Mouse (Mus musculus) activated CD4-positive, CD25-positive, alpha-beta regulatory T cell, adult 4 months (primary cell): ENCODE data around the gene B3galt5. TPM values are rescaled to one million over a fixed set of nuclear protein-coding genes. Genes with fewer than 3 reads are reported as not detected.
"Not testable (repeated sequence)": the region's sequence is repeated elsewhere in the genome, so short reads cannot be mapped to it uniquely, and the experiment has no call there.

Experiments used
- ATAC-seq: one replicate; pipeline ENCODE4 v1.8.0; 2017
- polyA plus RNA-seq, 2 experiments: library from polyadenylated mRNA; unstranded; fragments of 100-300 nt; shearing (Covaris generic); gene quantifications; one replicate each; pipeline ENCODE4 v1.2.1; 2017

B3galt5 gene
- polyA plus RNA-seq, 2 experiments from 2014 or later, result 0.89 to 1.1 TPM

DNA sequence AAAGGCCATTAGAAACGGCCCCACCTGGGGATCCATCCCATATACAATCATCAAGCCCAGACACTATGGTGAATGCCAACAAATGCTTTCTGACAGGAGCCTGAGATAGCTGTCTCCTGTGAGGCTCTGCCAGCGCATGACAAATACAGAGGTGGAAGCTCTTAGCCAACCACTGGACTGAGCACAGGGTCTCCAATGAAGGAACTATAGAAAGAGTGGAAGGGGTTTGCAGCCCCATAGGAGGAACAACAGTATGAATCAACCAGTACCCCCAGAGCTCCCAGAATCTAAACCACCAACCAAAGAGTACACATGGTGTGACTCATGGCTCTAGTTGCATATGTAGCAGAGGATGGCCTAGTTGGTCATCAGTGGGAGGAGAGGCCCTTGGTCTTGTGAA is 36.1 kb downstream of the B3galt5 start:
- no peak for ATAC-seq

DNA sequence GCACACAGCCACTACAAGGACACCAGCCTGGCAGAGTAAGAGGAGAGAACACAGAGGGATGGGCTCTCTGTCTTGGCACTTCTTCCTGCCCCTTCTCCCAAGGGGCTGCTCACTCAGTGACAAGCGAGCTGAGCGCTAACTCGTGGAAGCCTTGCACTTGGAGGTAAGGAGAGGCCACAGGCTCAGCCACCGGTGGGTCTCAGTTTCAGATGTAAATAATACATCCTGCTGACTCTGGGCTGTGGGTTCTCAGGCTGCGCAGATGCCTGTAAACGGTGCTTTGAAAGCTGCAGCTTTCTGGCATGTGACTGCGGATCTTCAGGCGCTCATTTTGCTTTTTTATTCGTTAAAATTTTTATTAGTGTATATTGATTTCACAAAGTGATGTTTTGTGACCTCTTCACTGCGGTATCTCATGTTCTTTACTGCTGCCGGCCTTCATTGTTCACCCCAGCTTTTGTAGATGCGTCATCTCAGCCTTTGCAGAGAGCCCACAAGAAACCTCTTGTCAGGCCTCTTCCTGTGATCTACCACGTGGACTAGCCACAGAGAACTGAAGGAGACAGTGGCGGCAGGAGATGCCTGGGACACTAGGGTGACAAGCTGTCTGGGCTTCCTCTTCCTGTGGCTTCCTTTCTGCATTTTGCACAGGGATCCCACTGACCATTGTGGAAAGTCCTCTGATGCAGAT is 37.5 kb downstream of the B3galt5 start:
- ATAC-seq, result peak; percentile 94

DNA sequence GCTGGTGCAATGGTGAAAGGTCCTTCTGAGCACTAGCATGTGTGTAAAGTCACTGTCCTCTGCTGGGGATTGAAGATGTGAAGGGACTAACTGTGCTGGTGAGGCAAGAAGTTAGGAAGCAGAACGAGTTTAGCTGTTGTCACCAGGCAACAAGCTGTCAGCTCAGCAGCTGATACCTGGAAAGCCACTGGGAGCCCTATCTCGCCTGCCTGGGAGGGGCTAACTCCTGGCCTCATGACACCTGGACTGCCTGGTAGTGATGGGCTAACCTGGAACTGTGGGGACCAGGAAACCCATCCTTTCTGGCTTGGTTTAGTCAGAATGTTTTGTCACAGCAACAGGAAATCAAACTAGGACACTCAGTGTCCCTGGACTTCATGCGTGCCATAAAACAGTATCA is 41.0 kb downstream of the B3galt5 start:
- no peak for ATAC-seq

DNA sequence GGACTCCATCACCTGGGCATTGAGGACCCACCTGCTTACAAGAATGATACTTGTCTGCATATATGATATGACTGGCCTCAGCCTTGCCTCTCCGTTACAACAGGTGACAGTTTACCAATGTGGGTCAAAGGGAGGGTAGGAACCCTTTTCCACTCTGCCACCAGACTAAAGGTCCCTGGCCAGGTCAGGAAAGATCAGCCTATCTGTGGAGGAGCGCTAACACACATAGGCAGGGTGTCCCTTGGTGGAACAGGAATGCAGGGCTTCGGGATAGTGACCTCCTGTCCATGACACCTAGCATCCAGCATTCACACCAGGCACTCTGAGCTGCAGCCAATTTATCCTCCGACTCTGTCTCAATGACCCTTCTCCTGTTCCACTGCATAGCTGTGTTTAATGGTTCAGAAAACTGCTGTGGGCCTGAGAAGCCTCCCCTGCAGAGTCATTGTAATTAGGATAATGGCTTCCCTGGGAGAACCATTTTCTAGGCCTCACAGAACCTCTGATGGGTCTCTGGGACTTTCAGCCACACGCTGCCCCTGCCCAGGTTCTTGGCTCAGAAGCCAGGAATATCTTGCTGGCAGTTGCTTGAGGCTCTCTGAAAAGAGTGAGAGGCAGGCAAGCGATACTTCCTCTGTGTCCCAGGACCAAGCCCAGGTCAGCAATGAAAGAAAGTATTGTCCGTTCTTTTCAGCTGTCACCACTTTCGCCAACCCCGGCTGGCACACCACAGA is 43.1 kb downstream of the B3galt5 start:
- ATAC-seq, result no peak

DNA sequence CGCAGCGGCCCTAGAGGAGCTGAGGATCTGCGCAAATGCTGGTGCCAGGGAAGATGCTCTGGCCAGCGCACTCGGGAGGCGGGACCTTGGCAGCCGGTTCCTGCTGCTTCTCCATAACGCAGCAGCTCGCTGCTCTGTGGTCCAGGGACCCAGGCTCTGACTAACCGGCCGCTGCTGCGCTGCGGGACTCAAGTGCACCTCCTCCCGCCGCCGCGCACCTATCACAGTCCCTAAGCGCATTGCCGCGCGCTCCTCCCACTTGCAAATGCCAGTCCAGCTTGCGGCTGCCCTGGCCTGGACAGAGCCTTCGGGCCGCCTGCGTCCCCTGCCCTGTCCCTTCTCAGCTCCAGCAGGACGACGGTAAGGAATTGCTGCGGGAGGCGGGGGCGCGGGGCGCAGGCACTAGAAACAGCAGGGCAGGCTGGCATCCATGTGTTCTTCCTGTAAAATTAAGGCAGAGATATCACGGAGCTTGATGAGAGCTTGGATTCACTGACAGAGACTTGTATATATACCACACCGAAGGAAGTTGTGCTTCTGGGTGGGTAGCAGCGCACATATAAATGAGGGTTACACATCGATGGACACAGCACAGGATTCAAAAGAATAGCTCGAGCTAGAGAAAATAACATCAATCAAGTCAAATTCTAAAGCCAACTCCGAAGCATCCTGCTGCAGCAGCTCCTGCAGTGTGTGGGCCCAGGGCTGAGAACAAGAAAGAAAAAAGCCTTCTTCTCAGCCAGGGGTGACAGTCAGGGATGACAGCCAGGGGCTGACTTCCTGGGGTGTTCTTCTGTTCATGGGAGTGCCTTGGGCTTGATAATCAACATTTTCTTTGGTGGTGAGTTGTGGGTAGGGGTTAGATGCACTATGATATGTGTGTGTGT is 45.4 kb downstream of the B3galt5 start:
- no peak for ATAC-seq

DNA sequence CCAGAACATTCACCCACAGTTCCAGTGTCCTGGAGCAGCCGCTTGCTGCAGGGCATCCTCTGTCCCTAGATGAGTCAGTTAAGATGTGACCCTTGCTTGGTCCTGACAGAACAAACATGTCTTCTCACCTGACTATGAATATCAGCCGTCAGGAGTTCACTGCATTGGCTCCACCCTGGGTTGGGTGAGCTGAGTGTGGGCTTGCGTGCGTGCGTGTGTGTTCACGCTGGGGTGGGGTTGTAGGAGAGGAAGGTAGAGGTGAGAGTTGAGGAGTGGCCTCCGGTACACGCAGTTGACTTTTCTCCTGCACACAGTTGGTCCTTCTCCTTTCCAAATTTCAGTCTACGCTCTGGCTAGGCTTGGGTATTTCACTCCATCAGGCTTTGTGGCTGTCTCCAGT is 47.0 kb downstream of the B3galt5 start:
- ATAC-seq, result no peak

DNA sequence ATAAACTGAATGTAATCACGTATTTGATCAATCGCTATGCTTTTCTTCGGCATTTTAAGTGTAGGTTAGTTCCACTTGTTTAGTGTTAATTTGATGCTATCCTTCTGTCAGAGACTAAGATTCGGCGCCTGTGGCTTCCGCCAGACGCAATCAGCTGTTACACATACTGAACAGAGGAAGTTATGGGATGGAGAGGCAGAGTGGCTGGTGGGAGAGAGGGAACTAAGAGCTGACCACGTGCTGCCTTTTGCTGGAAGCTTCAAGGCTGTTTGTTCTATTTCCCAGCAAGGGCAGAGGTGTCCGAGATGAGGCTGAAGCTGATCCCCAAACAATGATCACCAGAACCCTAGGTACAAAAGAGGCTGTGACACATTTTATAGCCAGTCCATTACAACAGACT is 56.3 kb downstream of the B3galt5 start:
- no peak for ATAC-seq

DNA sequence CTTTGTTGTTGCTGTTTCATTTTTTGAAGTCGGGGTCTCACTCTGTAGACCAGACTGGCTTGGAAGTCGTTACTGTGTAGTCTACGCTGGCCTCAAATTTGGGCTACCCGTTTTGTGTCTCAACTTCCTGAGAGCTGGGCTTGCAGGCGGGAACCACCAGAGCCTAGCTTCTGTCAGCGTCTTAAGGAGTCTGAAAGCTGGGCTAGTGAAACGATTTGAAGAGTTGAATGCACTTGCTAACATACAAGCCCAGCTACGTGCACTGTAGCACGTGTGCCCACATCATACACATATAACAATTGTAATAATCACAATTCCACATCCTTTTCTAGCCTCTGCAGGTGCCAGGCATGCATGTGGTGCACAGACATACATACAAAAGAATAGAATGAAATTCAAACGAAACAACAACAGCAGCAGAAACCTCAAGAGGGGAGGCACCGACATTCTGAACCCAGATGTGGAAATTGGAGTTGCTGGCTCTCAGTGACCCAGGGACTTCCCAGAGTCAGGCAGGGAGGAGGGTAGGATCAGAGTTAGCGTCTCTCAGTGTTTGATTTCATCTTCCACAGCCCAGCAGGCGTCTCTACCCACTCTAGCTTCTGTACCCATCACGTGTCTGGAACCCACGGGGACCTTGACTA is 57.1 kb downstream of the B3galt5 start:
- peak; percentile 57 for ATAC-seq

DNA sequence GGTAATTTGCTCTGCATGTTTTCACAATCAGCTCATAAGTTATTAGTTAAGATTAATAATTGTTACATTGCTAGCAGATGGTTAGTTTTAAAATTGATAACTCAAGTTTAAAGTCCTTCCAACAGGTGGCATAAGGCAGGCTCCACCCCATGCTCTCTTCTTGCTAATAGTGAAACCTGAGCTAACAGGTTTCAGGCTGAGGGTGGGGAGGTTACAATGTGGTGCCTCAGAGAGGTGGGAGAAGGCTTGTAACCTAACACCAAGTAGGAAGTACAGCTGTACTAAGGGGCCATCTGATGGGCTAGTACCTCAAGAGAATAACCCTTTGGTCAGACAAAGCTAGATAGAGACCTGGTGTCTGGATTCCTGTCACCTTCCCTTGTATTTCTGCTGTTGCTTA is 62.5 kb downstream of the B3galt5 start:
- ATAC-seq, result no peak

DNA sequence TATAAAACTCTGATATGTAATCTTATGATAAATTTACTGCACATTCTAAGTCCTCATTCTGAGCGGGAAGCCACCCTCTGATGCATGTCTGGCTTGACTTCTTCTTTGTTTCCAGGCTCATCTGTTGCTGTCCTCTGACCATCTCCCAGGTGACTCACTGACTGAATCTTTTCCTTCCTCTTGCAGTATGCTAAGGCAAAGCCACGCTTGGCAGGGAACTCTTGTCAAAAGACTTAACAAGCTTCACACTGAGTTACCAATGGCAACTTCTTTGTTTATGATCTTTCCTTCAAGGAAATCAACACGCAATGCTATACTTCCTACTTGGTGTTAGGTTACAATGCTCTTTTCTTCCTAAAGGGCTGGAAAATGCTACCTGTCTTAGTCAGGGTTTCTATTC is 63.0 kb downstream of the B3galt5 start:
- ATAC-seq, result no peak

DNA sequence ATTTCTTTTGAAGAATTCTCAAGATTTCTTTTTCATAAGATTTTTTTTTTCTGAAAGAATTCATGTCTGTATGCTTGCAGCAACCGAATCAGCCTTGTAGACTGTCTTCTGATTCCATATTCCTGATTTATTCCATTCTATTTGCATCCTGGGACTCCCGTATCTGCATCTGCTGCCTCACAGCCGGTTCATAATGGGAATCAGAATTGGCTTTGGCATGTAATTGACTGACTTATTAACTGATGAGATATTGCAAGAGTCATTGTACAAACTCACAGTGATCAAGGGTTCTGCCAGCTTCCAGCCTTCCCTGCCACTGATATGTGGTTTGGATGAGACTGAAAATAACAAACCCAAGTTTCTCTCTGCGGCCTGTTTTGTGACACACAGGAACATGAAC is 67.8 kb downstream of the B3galt5 start:
- ATAC-seq, result no peak

DNA sequence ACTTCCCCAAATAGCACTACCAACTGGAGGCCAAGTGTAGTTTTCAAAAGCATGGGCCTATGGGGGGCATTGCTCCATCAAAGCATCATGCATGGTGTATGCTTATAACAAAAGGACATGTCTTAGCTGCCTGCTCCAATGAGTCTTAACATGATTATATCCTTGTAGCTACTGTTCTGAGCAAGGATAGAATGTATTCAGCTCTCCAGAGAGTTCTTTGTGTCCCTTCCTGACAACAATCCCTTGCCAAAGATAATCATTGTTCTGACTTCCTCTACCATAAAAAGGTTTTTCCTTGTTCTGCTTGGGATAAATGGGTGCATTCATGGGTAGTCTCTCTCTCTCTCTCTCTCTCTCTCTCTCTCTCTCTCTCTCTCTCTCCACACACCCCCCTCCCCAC is 68.8 kb downstream of the B3galt5 start:
- no peak for ATAC-seq

DNA sequence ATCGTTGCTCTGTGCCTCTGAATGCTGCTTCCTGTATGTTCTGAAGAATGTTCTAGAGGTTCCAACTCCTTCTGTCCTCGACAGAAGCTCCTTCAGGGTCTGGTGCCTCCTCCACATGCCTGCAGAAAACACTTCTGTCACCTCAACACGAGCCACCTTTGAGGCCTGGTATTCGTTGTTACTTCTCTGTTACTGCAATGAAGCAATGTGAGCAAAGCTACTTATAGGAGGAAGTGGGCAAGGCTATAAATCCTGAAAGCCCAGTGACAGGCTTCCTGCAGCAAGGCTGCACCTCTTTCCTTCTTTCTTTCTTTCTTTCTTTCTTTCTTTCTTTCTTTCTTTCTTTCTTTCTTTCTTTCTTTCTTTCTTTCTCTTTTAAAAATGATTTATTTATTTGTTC is 71.3 kb downstream of the B3galt5 start:
- ATAC-seq, result no peak

DNA sequence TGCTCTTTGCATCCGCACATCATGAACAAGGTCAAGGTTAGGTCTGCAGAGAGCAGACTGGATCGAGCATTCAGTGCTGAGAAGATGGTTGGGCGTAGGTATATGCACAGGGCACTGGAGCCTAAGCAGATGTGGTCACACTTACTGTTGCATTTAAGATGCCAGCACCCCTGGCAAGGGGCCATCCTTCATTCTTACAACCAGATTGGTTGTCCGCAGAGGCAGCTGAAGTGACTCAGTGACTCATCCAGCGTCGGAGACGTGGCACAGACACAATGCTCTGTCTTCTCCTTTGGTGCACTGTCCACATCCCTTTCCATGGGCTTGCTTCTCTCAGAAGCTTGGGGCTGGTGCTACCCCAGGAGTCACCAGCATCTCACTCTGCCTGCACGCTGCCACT is 82.2 kb downstream of the B3galt5 start:
- no peak for ATAC-seq

DNA sequence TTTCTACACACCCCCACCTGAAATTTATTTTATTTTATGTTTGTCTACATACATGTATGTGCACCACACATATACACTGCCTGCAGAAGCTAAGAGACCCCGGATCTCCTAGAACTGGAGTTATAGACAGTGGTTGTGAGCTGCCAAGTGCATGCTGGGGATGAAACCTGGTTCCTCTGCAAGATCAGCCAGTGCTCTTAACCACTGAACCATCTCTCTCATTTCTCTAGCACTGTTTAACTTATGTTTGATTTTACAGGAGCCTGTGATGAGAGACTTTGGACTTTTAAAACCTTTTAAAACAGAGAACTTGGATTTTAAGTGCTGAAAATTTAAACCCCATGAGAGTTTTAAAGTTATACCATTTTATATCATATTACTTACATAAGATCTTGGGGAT is 87.1 kb downstream of the B3galt5 start:
- ATAC-seq, result no peak

DNA sequence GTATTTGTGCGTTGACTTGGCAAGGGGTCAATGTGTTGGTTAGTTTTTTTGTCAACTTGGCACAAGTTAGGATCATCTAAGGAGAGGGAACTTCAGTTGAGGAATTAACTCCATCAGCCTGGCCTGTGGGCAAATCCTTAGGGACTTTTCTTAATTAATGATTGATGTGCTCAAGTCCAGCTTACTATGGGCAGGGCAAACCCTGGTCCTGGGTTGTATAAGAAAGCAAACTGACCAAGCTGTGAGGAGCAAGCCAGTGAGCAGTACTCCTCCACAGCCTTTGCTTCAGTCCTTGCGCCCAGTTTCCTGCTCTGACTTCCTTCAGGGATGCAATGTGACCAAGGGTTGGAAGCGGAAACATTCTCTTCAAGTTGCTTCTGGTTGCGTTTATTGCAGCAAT is 87.6 kb downstream of the B3galt5 start:
- ATAC-seq, result no peak

DNA sequence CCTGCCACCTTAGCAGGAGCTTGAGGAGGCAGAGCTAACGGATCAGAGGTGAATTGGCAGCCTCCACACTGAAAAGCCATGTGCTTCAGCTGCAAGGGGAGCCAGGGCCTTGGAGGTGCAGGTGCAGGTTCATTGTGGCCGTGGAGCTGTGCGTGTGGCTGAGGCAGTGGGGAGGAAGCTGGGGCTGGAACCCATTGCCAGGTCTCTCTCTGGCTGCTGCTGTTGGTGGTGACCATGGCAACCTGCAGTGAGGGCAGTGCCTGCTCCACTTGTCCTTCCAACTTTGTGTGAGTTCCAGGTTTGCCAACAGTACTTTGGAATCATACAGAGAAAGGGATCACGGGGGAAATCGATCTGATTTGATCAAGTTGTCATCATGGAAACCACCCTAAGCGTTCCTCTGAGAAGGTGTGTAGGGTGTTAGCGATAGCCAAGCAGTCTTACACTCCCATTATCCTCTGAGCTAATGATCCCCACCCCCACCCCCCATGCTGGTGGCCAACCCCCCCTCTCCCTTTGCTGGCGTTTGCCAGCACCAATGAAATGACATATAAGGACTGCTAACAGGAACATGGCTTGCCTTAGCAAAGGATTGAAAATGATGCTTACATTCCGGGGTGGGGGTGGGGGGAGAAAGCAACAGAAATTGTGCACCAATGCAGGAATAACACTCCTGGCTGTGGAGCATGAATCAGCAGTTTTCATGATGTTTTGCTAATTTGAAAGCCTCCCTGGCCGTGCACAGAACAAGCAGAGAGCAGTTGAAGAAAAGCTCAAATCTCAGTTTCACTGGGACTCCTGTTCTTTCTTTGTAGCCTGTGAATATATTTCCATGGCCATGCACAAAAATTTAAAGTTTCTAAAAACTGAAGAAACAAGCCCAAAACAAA is 90.8 kb downstream of the B3galt5 start:
- ATAC-seq, result no peak

DNA sequence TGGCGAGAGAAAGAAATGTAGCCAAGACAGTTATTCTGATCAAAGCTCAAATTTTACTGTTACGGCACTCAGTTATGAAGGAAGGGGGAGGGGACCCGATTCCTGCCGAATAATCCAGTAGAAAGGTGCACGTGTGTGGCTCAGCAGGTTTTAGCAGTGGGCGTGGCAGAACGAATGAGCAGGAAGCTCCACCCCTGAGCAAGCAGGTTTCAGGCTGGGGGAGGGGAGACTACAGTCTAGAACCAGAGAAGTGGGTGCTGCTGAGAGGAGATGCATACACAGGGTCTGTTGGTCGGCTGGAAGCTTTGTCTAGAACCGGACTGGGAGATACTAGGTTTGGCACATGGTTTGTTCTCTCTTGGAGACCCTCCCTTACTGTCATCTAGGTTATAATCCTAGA is 91.7 kb downstream of the B3galt5 start:
- ATAC-seq, result not testable (repeated sequence)

DNA sequence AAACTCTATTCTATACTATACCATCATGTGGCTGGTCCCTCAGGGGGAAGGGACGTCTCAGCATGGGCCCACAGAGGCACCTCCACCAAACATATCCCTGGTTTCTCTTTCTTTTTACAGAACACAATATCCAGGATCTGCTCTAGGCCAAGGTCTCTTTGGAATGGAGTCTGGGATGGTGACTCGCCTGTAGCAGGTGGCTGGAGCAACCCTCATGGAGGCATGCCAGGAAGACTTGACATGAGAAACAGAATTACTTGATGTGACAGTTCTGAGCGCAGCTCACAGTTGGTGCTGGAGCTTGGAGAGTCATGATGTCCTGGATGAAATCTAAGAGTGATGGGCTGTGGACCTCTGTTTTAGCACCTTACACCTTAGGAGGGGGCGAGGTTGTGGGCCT is 104.0 kb downstream of the B3galt5 start:
- no peak for ATAC-seq

DNA sequence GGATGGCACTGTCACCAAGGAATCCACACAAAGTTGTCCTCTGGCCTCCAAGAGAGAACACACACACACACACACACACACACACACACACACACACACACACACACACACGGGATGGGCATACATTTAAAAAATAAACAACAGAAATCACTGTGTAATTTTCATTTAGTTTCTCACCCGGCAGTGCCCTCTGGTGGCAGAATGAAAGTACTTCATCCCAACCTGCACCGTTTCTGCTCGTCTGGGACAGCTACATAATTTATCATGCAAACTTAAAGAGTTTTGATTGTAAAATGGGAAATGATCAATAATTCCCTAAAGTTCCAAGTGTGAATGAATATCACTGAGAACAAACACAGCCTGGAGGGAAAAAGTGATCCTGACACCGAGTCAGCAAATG is 105.7 kb downstream of the B3galt5 start:
- no peak for ATAC-seq

DNA sequence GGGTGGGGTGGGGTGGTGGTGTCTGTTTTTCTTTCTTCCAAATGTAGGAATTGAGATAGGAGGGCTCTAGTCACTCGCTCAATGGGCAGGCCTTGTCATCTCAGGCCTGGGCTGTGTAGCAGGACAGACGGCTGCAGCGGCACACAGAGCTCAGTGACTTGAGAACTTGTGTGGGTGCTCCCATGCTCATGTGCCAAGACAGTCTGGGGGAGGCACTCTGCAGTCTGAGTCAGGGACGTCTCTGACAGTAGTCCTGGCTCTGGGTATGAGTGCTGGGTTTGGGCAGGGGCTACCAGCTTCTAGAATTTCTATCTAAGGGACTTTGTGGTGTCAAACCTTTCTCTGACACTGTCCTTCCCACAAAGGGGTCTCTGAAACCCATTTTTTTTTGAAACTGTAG is 106.3 kb downstream of the B3galt5 start:
- ATAC-seq, result no peak

DNA sequence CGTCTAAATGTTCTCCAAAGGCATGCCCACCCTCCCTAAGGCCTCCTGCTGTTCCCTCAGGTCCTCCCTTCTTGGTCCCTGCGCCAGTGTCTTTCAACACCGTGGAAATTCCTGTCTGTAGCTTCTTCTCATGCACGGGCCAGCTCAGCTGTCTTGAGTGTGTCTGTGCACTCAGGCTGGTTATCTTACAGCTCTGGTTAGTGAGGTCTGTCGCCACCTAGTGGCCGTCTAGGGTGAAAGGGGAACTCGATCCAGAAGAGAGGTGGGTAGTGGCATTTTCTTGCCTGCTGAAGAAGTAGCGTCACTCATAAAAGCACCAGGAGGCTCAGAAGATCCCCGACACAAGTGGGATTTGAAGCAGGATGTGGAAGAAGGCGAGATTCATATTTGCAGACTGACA is 109.5 kb downstream of the B3galt5 start:
- ATAC-seq, result peak; percentile 82
